Mouse (Mus musculus): ENCODE results near the gene Ndufv1. TPM values are rescaled to one million over a fixed set of nuclear protein-coding genes. Genes with fewer than 3 reads are reported as not detected.
"Not testable (repeated sequence)": the region's sequence is repeated elsewhere in the genome, so short reads cannot be mapped to it uniquely, and the experiment has no call there.

The Ndufv1 gene
- total RNA-seq, 2 experiments from 2014 or later: 77.1 to 207 TPM

- peak; percentile 63 for ATAC-seq (replicated peaks; ENCODE audit: low FRiP score, poor library complexity, severe bottlenecking)
Observed at GRCm38 (mm10) chr19:3986334-3986733, 26.3 kb downstream of the Ndufv1 start, which contains the start of gene Acy3. Acy3 (plus strand) TSS chr19:3986570.

- no peak for ATAC-seq (replicated peaks; ENCODE audit: low FRiP score, poor library complexity, severe bottlenecking)
Observed at GRCm38 (mm10) chr19:3985261-3985681, 27.3 kb downstream of the Ndufv1 start.

GRCm38 (mm10) chr19:3983527-3984200, 28.9 kb downstream of the Ndufv1 start:
- ATAC-seq (replicated peaks; ENCODE audit: low FRiP score, poor library complexity, severe bottlenecking): no peak

GRCm38 (mm10) chr19:3980917-3981316, 31.7 kb downstream of the Ndufv1 start:
- ATAC-seq (replicated peaks; ENCODE audit: low FRiP score, poor library complexity, severe bottlenecking): no peak

- ATAC-seq (replicated peaks; ENCODE audit: low FRiP score, poor library complexity, severe bottlenecking): peak; percentile 65; the same call in 1 of the 2 replicates
Observed at GRCm38 (mm10) chr19:3980309-3980708, 32.3 kb downstream of the Ndufv1 start.

- ATAC-seq (replicated peaks; ENCODE audit: low FRiP score, poor library complexity, severe bottlenecking): no peak
Observed at GRCm38 (mm10) chr19:3975866-3976265, 36.7 kb downstream of the Ndufv1 start.

GRCm38 (mm10) chr19:3974608-3975007, 38.0 kb downstream of the Ndufv1 start:
- ATAC-seq (replicated peaks; ENCODE audit: low FRiP score, poor library complexity, severe bottlenecking): not testable (repeated sequence)

GRCm38 (mm10) chr19:3972229-3972628, 40.4 kb downstream of the Ndufv1 start, which contains the start of gene Aldh3b2:
Aldh3b2 (plus strand) TSS chr19:3972328.
- peak; percentile 90 for ATAC-seq (replicated peaks; ENCODE audit: low FRiP score, poor library complexity, severe bottlenecking)

GRCm38 (mm10) chr19:3967258-3967657, 45.3 kb downstream of the Ndufv1 start:
- no peak for ATAC-seq (replicated peaks; ENCODE audit: low FRiP score, poor library complexity, severe bottlenecking)

GRCm38 (mm10) chr19:3966330-3967075, 46.1 kb downstream of the Ndufv1 start:
- ATAC-seq (replicated peaks; ENCODE audit: low FRiP score, poor library complexity, severe bottlenecking): no peak

GRCm38 (mm10) chr19:3964030-3964429, 48.6 kb downstream of the Ndufv1 start:
- ATAC-seq (replicated peaks; ENCODE audit: low FRiP score, poor library complexity, severe bottlenecking): no peak

- no peak for ATAC-seq (replicated peaks; ENCODE audit: low FRiP score, poor library complexity, severe bottlenecking)
Observed at GRCm38 (mm10) chr19:3962469-3962868, 50.1 kb downstream of the Ndufv1 start.

GRCm38 (mm10) chr19:3961805-3962204, 50.8 kb downstream of the Ndufv1 start:
- ATAC-seq (replicated peaks; ENCODE audit: low FRiP score, poor library complexity, severe bottlenecking): not testable (repeated sequence)

- ATAC-seq (replicated peaks; ENCODE audit: low FRiP score, poor library complexity, severe bottlenecking): no peak
Observed at GRCm38 (mm10) chr19:3960211-3960610, 52.4 kb downstream of the Ndufv1 start.

GRCm38 (mm10) chr19:3959030-3959429, 53.6 kb downstream of the Ndufv1 start:
- no peak for ATAC-seq (replicated peaks; ENCODE audit: low FRiP score, poor library complexity, severe bottlenecking)

GRCm38 (mm10) chr19:3958470-3958869, 54.1 kb downstream of the Ndufv1 start, which contains the start of gene Aldh3b3:
Aldh3b3 (plus strand) TSS chr19:3958645.
- no peak for ATAC-seq (replicated peaks; ENCODE audit: low FRiP score, poor library complexity, severe bottlenecking)

Other genes with a start within 250 kb of the Ndufv1 start
Only the 30 nearest of the 32 such genes appear.
- 10.1 and 13.4 TPM in 2 replicates for gene Chka, start 161.0 kb downstream of the Ndufv1 start, total RNA-seq (2015; ENCODE audit: low replicate concordance)
- gene Chka, start 161.0 kb downstream of the Ndufv1 start, total RNA-seq (2017; ENCODE audit: low replicate concordance): 10.8 and 11.8 TPM in 2 replicates
- gene Tcirg1, start 105.7 kb downstream of the Ndufv1 start, total RNA-seq (2015; ENCODE audit: low replicate concordance): 40.0 and 51.6 TPM in 2 replicates
- gene Tcirg1, start 105.7 kb downstream of the Ndufv1 start, total RNA-seq (2017; ENCODE audit: low replicate concordance): 30.5 and 44.4 TPM in 2 replicates
- 46.5 and 52.4 TPM in 2 replicates for gene Ndufs8, start 100.0 kb downstream of the Ndufv1 start, total RNA-seq (2015; ENCODE audit: low replicate concordance)
- gene Ndufs8, start 100.0 kb downstream of the Ndufv1 start, total RNA-seq (2017; ENCODE audit: low replicate concordance): 24.1 and 28.5 TPM in 2 replicates
- 5.4 TPM in 2 replicates for gene Aldh3b1, start 83.0 kb downstream of the Ndufv1 start, total RNA-seq (2015; ENCODE audit: low replicate concordance)
- gene Aldh3b1, start 83.0 kb downstream of the Ndufv1 start, total RNA-seq (2017; ENCODE audit: low replicate concordance): 4.7 and 6.8 TPM in 2 replicates
- gene Unc93b1, start 77.6 kb downstream of the Ndufv1 start, total RNA-seq (2015; ENCODE audit: low replicate concordance): 28.5 and 29.3 TPM in 2 replicates
- 28.2 and 34.4 TPM in 2 replicates for gene Unc93b1, start 77.6 kb downstream of the Ndufv1 start, total RNA-seq (2017; ENCODE audit: low replicate concordance)
- gene Aldh3b3, start 54.2 kb downstream of the Ndufv1 start, total RNA-seq (2015; ENCODE audit: low replicate concordance): 3.6 TPM in 1 of 2 replicates, not detected in the other
- gene Aldh3b3, start 54.2 kb downstream of the Ndufv1 start, total RNA-seq (2017; ENCODE audit: low replicate concordance): not detected in 2 replicates
- gene Aldh3b2, start 40.5 kb downstream of the Ndufv1 start, total RNA-seq (2015; ENCODE audit: low replicate concordance): 1.3 and 6.5 TPM in 2 replicates
- 1.1 and 2.4 TPM in 2 replicates for gene Aldh3b2, start 40.5 kb downstream of the Ndufv1 start, total RNA-seq (2017; ENCODE audit: low replicate concordance)
- gene Acy3, start 26.2 kb downstream of the Ndufv1 start, total RNA-seq (2015; ENCODE audit: low replicate concordance): not detected in 2 replicates
- gene Acy3, start 26.2 kb downstream of the Ndufv1 start, total RNA-seq (2017; ENCODE audit: low replicate concordance): not detected in 2 replicates
- gene Tbx10, start 20.1 kb downstream of the Ndufv1 start, total RNA-seq (2015; ENCODE audit: low replicate concordance): not detected in 2 replicates
- not detected in 2 replicates for gene Tbx10, start 20.1 kb downstream of the Ndufv1 start, total RNA-seq (2017; ENCODE audit: low replicate concordance)
- gene Nudt8, start 12.2 kb downstream of the Ndufv1 start, total RNA-seq (2015; ENCODE audit: low replicate concordance): not detected in 2 replicates
- 1.4 TPM in 1 of 2 replicates, not detected in the other for gene Nudt8, start 12.2 kb downstream of the Ndufv1 start, total RNA-seq (2017; ENCODE audit: low replicate concordance)
- gene Gm49405, start 12.2 kb downstream of the Ndufv1 start, total RNA-seq (2015; ENCODE audit: low replicate concordance): not detected in 2 replicates
- 0.90 TPM in 1 of 2 replicates, not detected in the other for gene Gm49405, start 12.2 kb downstream of the Ndufv1 start, total RNA-seq (2017; ENCODE audit: low replicate concordance)
- 0.42 TPM in 1 of 2 replicates, not detected in the other for gene Doc2g, start 9.5 kb downstream of the Ndufv1 start, total RNA-seq (2015; ENCODE audit: low replicate concordance)
- gene Doc2g, start 9.5 kb downstream of the Ndufv1 start, total RNA-seq (2017; ENCODE audit: low replicate concordance): 3.0 TPM in 1 of 2 replicates, not detected in the other
- gene Gstp1, start 25.2 kb upstream of the Ndufv1 start, total RNA-seq (2015; ENCODE audit: low replicate concordance): 115 and 185 TPM in 2 replicates
- 22.8 and 23.9 TPM in 2 replicates for gene Gstp1, start 25.2 kb upstream of the Ndufv1 start, total RNA-seq (2017; ENCODE audit: low replicate concordance)
- 3.2 TPM in 1 of 2 replicates, not detected in the other for gene Gstp2, start 33.2 kb upstream of the Ndufv1 start, total RNA-seq (2015; ENCODE audit: low replicate concordance)
- 3.2 TPM in 1 of 2 replicates, not detected in the other for gene Gstp2, start 33.2 kb upstream of the Ndufv1 start, total RNA-seq (2017; ENCODE audit: low replicate concordance)
- 8.8 and 15.9 TPM in 2 replicates for gene Gstp3, start 46.8 kb upstream of the Ndufv1 start, total RNA-seq (2015; ENCODE audit: low replicate concordance)
- 16.8 and 19.8 TPM in 2 replicates for gene Gstp3, start 46.8 kb upstream of the Ndufv1 start, total RNA-seq (2017; ENCODE audit: low replicate concordance)
- not detected in 2 replicates for gene Cabp2, start 68.8 kb upstream of the Ndufv1 start, total RNA-seq (2015; ENCODE audit: low replicate concordance)
- not detected in 2 replicates for gene Cabp2, start 68.8 kb upstream of the Ndufv1 start, total RNA-seq (2017; ENCODE audit: low replicate concordance)
- 118 and 124 TPM in 2 replicates for gene Cdk2ap2, start 84.4 kb upstream of the Ndufv1 start, total RNA-seq (2015; ENCODE audit: low replicate concordance)
- gene Cdk2ap2, start 84.4 kb upstream of the Ndufv1 start, total RNA-seq (2017; ENCODE audit: low replicate concordance): 17.9 and 36.3 TPM in 2 replicates
- gene Pitpnm1, start 87.2 kb upstream of the Ndufv1 start, total RNA-seq (2015; ENCODE audit: low replicate concordance): 56.6 and 67.1 TPM in 2 replicates
- 33.9 and 60.9 TPM in 2 replicates for gene Pitpnm1, start 87.2 kb upstream of the Ndufv1 start, total RNA-seq (2017; ENCODE audit: low replicate concordance)
- gene Aip, start 113.1 kb upstream of the Ndufv1 start, total RNA-seq (2015; ENCODE audit: low replicate concordance): 33.5 and 72.1 TPM in 2 replicates
- 41.2 and 41.8 TPM in 2 replicates for gene Aip, start 113.1 kb upstream of the Ndufv1 start, total RNA-seq (2017; ENCODE audit: low replicate concordance)
- gene Gpr152, start 127.0 kb upstream of the Ndufv1 start, total RNA-seq (2015; ENCODE audit: low replicate concordance): 1.1 TPM in 1 of 2 replicates, not detected in the other
- gene Gpr152, start 127.0 kb upstream of the Ndufv1 start, total RNA-seq (2017; ENCODE audit: low replicate concordance): not detected in 2 replicates
- not detected in 2 replicates for gene Cabp4, start 131.2 kb upstream of the Ndufv1 start, total RNA-seq (2015; ENCODE audit: low replicate concordance)
- not detected in 2 replicates for gene Cabp4, start 131.2 kb upstream of the Ndufv1 start, total RNA-seq (2017; ENCODE audit: low replicate concordance)
- gene Coro1b, start 135.8 kb upstream of the Ndufv1 start, total RNA-seq (2015; ENCODE audit: low replicate concordance): 68.3 and 83.3 TPM in 2 replicates
- 8.5 and 48.9 TPM in 2 replicates for gene Coro1b, start 135.8 kb upstream of the Ndufv1 start, total RNA-seq (2017; ENCODE audit: low replicate concordance)
- gene Ptprcap, start 140.8 kb upstream of the Ndufv1 start, total RNA-seq (2015; ENCODE audit: low replicate concordance): 66.3 and 73.4 TPM in 2 replicates
- 14.4 and 38.8 TPM in 2 replicates for gene Ptprcap, start 140.8 kb upstream of the Ndufv1 start, total RNA-seq (2017; ENCODE audit: low replicate concordance)
- 39.8 and 52.3 TPM in 2 replicates for gene Rps6kb2, start 150.5 kb upstream of the Ndufv1 start, total RNA-seq (2015; ENCODE audit: low replicate concordance)
- 21.4 and 34.8 TPM in 2 replicates for gene Rps6kb2, start 150.5 kb upstream of the Ndufv1 start, total RNA-seq (2017; ENCODE audit: low replicate concordance)
- 0.72 and 2.5 TPM in 2 replicates for gene Carns1, start 162.7 kb upstream of the Ndufv1 start, total RNA-seq (2015; ENCODE audit: low replicate concordance)
- 0.13 and 1.5 TPM in 2 replicates for gene Carns1, start 162.7 kb upstream of the Ndufv1 start, total RNA-seq (2017; ENCODE audit: low replicate concordance)
- gene Tbc1d10c, start 178.5 kb upstream of the Ndufv1 start, total RNA-seq (2015; ENCODE audit: low replicate concordance): 8.0 and 31.0 TPM in 2 replicates
- 6.2 and 14.2 TPM in 2 replicates for gene Tbc1d10c, start 178.5 kb upstream of the Ndufv1 start, total RNA-seq (2017; ENCODE audit: low replicate concordance)
- gene Ppp1ca, start 179.3 kb upstream of the Ndufv1 start, total RNA-seq (2015; ENCODE audit: low replicate concordance): 181 and 188 TPM in 2 replicates
- gene Ppp1ca, start 179.3 kb upstream of the Ndufv1 start, total RNA-seq (2017; ENCODE audit: low replicate concordance): 185 and 268 TPM in 2 replicates
- 44.0 and 54.1 TPM in 2 replicates for gene Rad9a, start 188.9 kb upstream of the Ndufv1 start, total RNA-seq (2015; ENCODE audit: low replicate concordance)
- 27.5 and 41.6 TPM in 2 replicates for gene Rad9a, start 188.9 kb upstream of the Ndufv1 start, total RNA-seq (2017; ENCODE audit: low replicate concordance)
- not detected in 2 replicates for gene Clcf1, start 201.4 kb upstream of the Ndufv1 start, total RNA-seq (2015; ENCODE audit: low replicate concordance)
- 0.15 and 1.2 TPM in 2 replicates for gene Clcf1, start 201.4 kb upstream of the Ndufv1 start, total RNA-seq (2017; ENCODE audit: low replicate concordance)
- not detected in 2 replicates for gene AC109138.7, start 201.6 kb upstream of the Ndufv1 start, total RNA-seq (2015; ENCODE audit: low replicate concordance)
- gene AC109138.7, start 201.6 kb upstream of the Ndufv1 start, total RNA-seq (2017; ENCODE audit: low replicate concordance): not detected in 2 replicates